Mouse (Mus musculus) c-Kit-positive CD71-positive TER-119-negative erythroid progenitor cells, embryonic 14.5 days (primary cell): ENCODE results near the gene Gm4787.
"Not testable (repeated sequence)": the region's sequence is repeated elsewhere in the genome, so short reads cannot be mapped to it uniquely, and the experiment has no call there.

Source experiments
- DNase-seq: peaks from one replicate; pipeline ENCODE4 v3.0.0-alpha.2; 2013; ENCODE audit warnings: low read depth

Gene Gm4787

DNA sequence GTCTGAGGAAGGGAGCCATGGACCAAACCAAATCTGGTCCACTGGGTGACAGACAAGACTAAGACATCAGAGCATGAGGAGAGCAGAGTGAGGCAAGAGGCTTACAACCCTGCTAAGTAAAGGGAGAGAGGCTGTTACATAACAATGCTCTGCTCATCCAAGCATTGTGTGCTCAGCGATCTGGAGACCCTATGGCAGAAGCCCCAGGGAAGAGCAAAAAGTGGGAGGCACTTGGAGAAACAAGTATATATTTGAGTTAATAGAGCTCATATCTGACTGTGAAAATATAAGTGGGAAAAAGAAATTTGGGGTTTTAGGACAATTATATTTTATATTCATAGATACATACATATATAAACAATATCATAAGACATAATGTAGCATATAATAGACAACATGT, at the start of gene Gm4787:
Gene Gm4787, minus strand, starts transcription at position 101 of the 400 bp plus-strand sequence.
- not testable (repeated sequence) for DNase-seq

DNA sequence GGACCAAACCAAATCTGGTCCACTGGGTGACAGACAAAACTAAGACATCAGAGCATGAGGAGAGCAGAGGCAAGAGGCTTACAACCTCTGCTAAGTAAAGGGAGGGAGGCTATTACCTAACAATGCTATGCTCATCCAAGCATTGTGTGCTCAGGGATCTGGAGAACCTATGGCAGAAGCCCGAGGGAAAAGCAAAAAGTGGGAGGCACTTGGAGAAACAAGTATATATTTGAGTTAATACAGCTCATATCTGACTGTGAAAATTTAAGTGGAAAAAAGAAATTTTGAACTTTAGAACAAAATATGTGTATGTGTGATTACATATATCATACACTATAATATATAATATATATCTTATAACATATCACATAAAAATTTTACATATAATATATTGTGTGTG, 42.6 kb upstream of the Gm4787 start, which contains the start of gene Adam4:
Gene Adam4, minus strand, starts transcription at position 101 of the 400 bp plus-strand sequence.
- DNase-seq = no peak

DNA sequence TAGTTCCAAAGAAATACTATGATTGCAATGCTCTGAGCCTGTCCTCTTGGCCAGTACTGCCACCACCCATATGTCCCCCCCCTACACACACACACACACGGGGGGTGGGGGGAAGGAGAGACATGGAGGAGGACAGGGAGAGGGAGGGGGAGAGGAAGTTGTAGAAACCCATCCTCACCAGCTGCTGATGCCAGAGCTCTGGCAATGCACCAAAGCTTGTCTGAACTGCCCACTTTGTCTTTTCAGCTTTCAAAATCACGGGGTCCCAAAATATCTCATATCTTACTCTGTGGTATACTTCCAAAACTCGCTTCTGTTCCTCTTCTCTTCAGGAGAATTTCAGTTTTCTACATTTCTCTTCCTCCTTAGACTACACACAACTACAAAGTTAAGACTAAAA, 33.9 kb upstream of the Gm4787 start:
- DNase-seq = no peak

DNA sequence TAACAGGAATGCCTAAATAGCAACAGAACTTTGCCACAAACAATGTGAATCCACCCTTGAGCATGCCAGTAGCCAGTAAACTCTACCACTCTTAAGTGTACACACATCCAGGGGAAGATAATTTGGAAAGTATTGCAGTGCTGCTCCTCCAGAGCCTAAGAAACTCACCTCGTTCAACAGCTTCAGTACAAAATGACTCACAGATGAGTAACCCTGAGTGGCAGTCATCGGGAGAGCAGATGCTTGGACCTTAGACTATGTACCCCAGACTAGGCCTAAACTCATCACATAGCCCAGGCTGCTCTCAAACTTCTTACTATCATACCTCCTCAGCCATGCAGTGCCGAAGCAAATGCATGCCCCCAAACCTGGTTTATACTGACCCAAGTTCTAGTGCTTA, 29.7 kb upstream of the Gm4787 start:
- DNase-seq = no peak

DNA sequence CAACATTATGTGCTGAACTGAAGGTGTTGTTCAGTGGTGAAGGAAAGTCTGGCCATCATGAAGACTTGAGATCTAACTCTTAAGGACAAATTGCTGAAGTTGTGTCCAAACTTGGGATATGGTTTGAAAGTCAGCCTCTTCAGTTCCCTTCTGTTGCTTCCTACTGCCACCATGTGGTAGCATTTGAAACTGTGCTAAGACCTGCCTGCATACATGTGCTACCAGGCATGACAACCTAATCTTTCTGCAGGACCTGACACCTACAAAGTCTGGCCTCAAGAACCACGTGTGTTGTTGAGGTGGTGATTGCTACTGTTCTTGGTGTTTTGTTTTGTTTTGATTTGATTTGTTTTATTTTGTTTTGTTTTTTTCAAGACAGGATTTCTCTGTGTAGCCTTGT, 22.9 kb upstream of the Gm4787 start:
- DNase-seq = peak; percentile 17

DNA sequence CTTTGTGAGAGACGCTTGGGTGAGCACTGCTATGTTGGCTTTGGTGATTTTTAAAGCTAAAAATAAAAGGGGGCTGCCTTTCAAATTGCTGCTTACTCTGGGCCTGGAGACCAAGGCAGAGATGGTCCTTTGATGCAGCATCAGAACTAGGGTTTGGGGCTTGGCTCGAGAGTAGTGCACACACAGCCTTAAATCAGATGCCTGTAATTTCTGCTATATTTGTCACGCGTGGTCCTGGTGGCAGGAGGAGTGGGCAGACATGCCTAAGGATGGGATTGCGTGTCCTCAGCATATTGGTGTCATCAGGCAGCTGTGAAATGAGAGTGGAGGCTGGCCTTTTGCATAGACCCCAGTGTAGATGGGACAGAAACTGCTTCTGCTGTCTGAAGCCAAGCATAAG, 45.4 kb downstream of the Gm4787 start:
- DNase-seq = no peak

DNA sequence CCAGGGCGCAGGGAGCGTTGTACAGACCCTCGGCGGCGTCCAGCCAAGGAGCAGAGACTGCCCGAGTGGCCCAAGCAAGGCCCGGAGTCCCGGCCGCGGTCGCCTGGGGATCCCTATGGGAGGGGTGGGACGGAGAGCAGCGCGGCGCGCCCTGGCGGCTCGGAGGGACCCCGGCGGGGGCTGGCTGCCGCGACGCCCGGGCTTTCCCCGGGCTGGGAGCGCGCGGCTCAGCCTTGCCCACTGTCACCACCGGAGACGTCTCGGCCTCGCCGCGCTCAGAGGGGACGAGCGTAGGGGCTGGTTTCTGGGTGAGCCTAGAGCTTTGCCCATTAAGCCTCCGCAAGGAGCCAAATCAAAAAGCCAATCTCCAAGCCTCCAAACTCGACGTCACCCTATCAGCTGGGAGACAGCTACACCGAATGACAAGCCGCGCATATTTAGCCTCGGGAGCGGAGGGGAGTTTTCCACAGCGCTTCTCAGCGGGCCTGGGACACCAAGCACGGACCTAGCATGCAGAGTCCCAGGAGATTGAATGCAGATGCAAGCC, 46.3 kb downstream of the Gm4787 start, which contains the start of gene Slc8a3:
Gene Slc8a3, minus strand, starts transcription at position 306 of the 547 bp plus-strand sequence.
- no peak for DNase-seq

DNA sequence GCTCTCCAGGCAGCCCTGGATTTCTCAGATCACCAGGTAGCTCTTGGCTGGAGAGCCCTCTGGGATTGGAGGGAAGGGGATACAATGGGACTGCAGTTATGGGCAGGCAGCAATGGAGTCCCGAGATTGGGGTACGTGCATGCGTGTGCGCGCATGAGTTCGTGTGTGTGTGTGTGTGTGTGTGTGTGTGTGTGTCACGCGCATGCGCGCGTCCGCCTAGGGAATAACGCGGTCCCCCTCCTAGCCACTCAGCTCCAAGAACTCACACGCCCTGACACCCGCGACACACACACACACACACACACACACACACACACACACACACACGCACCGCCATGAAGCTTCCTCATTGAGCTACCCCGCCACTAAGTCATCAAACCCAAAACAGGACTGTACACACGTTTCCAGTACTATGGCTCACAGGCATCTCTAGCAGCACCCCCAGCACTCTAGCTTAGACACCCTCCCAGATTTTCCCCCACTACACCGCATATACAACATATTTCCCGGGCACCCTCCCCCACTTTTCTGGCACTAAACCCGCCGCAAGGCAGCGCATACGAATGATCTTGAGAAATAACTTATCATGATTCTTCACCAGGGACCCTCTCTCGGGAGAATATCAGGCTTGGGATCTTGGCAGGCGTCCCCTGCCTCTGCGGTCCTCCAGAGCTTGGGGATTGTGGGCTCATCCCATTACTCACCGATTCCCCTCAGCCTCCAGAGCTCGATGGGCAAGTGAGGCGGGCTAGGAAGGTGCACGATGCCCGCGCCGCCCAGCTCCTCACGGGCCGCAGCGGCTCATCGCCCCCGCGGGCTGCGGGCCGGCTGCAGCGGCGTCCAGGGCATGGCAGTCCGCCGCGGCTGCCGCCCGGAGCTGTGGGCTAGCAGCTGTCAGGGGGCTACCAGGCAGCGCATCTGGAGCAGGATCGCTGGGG, 47.1 kb downstream of the Gm4787 start:
- DNase-seq = no peak

DNA sequence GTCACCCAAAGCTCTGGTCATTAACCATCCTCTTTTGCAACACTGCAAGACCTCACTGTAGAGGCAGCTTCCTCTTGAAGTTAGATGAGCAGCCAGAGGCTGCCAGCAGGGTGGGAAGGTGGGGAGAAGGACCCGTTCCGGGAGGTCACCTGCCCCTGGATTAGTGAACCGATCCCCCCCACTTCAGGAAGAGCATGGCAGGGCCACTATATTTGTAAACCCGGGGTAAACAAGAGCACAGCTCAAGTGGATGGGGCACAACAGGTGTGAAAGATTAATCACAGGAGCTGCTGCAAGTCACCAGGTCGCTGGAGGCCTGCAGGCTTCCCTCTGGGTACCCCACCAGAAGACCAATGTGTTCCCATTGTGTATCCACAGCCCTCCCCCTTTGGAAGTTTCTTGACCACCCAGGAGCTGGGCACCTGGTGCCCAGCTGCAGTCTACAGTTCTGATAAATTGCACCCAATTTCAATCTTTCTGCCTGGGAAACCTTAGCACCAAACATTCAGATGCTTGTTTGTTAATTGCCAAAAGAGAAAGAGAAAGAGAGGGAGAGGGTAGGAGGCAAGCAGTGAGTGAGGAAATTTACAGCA, 48.1 kb downstream of the Gm4787 start:
- no peak for DNase-seq
